In genomic region chr7:110985581-110986265, GRCm38 (mm10) we compare ENCODE assay signal across 15 mouse cellular contexts. TPM values are rescaled to one million over a fixed set of nuclear protein-coding genes. Genes with fewer than 3 reads are reported as not detected.
DNase-seq lines count a peak whose midpoint lies in the region; ATAC-seq and TF ChIP-seq lines count a peak whose summit lies in the region.
"Had no signal": no experiment of that assay in that cellular context is flagged by ENCODE, and none has a peak within 500 bp of the region (broad histone marks: within the 10 kb centered on the region; RNA-seq: fewer than 3 reads in every experiment).

No protein-coding gene starts in this region.

- H3K4me3 ChIP-seq in lung, embryonic 14.5 days (ENCODE audit: low read depth, low read length), result no peak overlapping the region
- H3K4me3 ChIP-seq in lung, adult 2 months (replicated peaks; ENCODE audit: extremely low read depth, low read depth, low read length), result no peak overlapping the region
- H3K4me3 ChIP-seq in limb, embryonic 10.5 days, result no peak overlapping the region
- H3K4me3 ChIP-seq: erythroblast, embryonic 14.5 days; limb, embryonic 13.5 days; lung, embryonic 15.5 days; midbrain, embryonic 15.5 days; neural tube, embryonic 15.5 days had no signal

- H3K36me3 ChIP-seq in lung, embryonic 14.5 days (ENCODE audit: insufficient read depth), result no peaks in the 10 kb centered on the region
- no peaks in the 10 kb centered on the region for H3K36me3 ChIP-seq in limb, embryonic 10.5 days
- H3K36me3 ChIP-seq: limb, embryonic 13.5 days; lung, embryonic 15.5 days; midbrain, embryonic 15.5 days; neural tube, embryonic 15.5 days had no signal

- H3K9me3 ChIP-seq in lung, embryonic 14.5 days (ENCODE audit: low read depth, low read length), result no peaks in the 10 kb centered on the region
- H3K9me3 ChIP-seq in limb, embryonic 10.5 days (replicated peaks), result no peaks in the 10 kb centered on the region
- H3K9me3 ChIP-seq: limb, embryonic 13.5 days; lung, embryonic 15.5 days; midbrain, embryonic 15.5 days; neural tube, embryonic 15.5 days had no signal

- H3K4me2 ChIP-seq in lung, embryonic 14.5 days, result no peak overlapping the region
- H3K4me2 ChIP-seq: limb, embryonic 13.5 days; lung, embryonic 15.5 days; midbrain, embryonic 15.5 days; neural tube, embryonic 15.5 days had no signal

- DNase-seq in adrenal gland, adult (ENCODE audit: inconsistent age in 2 of 2, low spot score in 1 of 2), result peak; percentile 31 to 72
- no peak for DNase-seq in adrenal gland, postnatal 4 days (ENCODE audit: low spot score in 2 of 2)
- DNase-seq in lung, embryonic 14.5 days, result peak; percentile 75
- DNase-seq in lung, adult 2 months, result no peak
- DNase-seq in heart, postnatal 4 days, result peak; percentile 45
- DNase-seq in lung, postnatal 14 days, result peak; percentile 38
- DNase-seq in spleen, postnatal 36 days (ENCODE audit: low spot score in 2 of 2), result no peak
- DNase-seq in limb, embryonic 10.5 days (ENCODE audit: low spot score), result no peak
- DNase-seq: right cerebral cortex, postnatal 25 days had no signal

- H3K4me1 ChIP-seq in lung, embryonic 14.5 days (ENCODE audit: insufficient read depth), result peaks cover 24% of the 10 kb centered on the region
- peaks cover 11% of the 10 kb centered on the region for H3K4me1 ChIP-seq in lung, adult 2 months (ENCODE audit: control insufficient read depth, insufficient read depth, low read length)
- H3K4me1 ChIP-seq in limb, embryonic 10.5 days, result peaks cover 27% of the 10 kb centered on the region
- H3K4me1 ChIP-seq: midbrain, embryonic 15.5 days had no signal

- no peak for TF ChIP-seq POLR2A in lung, adult 2 months (IDR thresholded peaks at IDR 0.05; ENCODE audit: borderline replicate concordance, extremely low read depth, low read depth, low read length)

- ATAC-seq in lung, embryonic 14.5 days (ENCODE audit: insufficient read depth), result no peak
- ATAC-seq: hindbrain, postnatal 0 days; midbrain, embryonic 15.5 days had no signal

- H3K9ac ChIP-seq in lung, embryonic 14.5 days, result no peak overlapping the region
- H3K9ac ChIP-seq: limb, embryonic 13.5 days; lung, embryonic 15.5 days; midbrain, embryonic 15.5 days; neural tube, embryonic 15.5 days had no signal

- peak overlapping the region; percentile 18; the same call in 1 of the 2 replicates for H3K27ac ChIP-seq in lung, embryonic 14.5 days (ENCODE audit: low read depth)
- no peak overlapping the region for H3K27ac ChIP-seq in limb, embryonic 10.5 days
- H3K27ac ChIP-seq: hindbrain, postnatal 0 days; limb, embryonic 13.5 days; lung, embryonic 15.5 days; midbrain, embryonic 15.5 days; neural tube, embryonic 15.5 days had no signal

- WGBS in lung, embryonic 14.5 days, result 66% methylated on average over 7 of the region's 7 CpGs
- 72% methylated on average over 7 of the region's 7 CpGs for WGBS in lung, adult 2 months
- WGBS in limb, embryonic 10.5 days, result 84% methylated on average over 7 of the region's 7 CpGs

- no peak for TF ChIP-seq CTCF in lung, embryonic 14.5 days (IDR thresholded peaks at IDR 0.05; ENCODE audit: low read depth)
- no peak for TF ChIP-seq CTCF in lung, adult 2 months (IDR thresholded peaks at IDR 0.05; ENCODE audit: insufficient read depth, low read length)

- no peaks in the 10 kb centered on the region for H3K27me3 ChIP-seq in lung, embryonic 14.5 days (ENCODE audit: insufficient read depth, low read length)
- H3K27me3 ChIP-seq in limb, embryonic 10.5 days (ENCODE audit: low read depth, poor library complexity, severe bottlenecking), result no peaks in the 10 kb centered on the region
- H3K27me3 ChIP-seq: limb, embryonic 13.5 days; lung, embryonic 15.5 days; midbrain, embryonic 15.5 days; neural tube, embryonic 15.5 days had no signal

RNA-seq across cellular contexts. Expression of gene Mrvi1, which starts 3.5 kb away (rescaled TPM):
- 10 to 100 TPM; 15.4 to 17.6 TPM for total RNA-seq in adrenal gland, postnatal 4 days (2021)
- polyA plus RNA-seq in lung, embryonic 14.5 days (2014; fragmentation: Nextera tagmentation; extraction: Ambion mirVana), result 15.2 and 15.8 TPM in 2 replicates
- 7.0 and 10.8 TPM in 2 replicates for polyA plus RNA-seq in lung, adult 2 months (2012; rRNA removed)
- 10 to 100 TPM; 10.4 to 13.2 TPM for total RNA-seq in heart, postnatal 4 days (2021)
- polyA plus RNA-seq in limb, embryonic 10.5 days (2016; fragmentation: Nextera tagmentation; extraction: Ambion mirVana), result 0.49 and 1.3 TPM in 2 replicates

RNA-seq across cellular contexts. Expression of gene Ctr9, which starts 43.0 kb away (rescaled TPM):
- total RNA-seq in adrenal gland, postnatal 4 days (2021), result 10 to 100 TPM; 60.1 to 63.2 TPM
- polyA plus RNA-seq in lung, embryonic 14.5 days (2014; fragmentation: Nextera tagmentation; extraction: Ambion mirVana), result 65.2 and 68.8 TPM in 2 replicates
- 6.9 and 9.1 TPM in 2 replicates for polyA plus RNA-seq in lung, adult 2 months (2012; rRNA removed)
- 10 to 100 TPM; 29.1 to 32.2 TPM for total RNA-seq in heart, postnatal 4 days (2021)
- 64.1 and 80.1 TPM in 2 replicates for polyA plus RNA-seq in limb, embryonic 10.5 days (2016; fragmentation: Nextera tagmentation; extraction: Ambion mirVana)

Comparison
In these comparisons a context has a peak if more than half of its experiments do, and no peak if none do; other contexts are left out.
1. DNase-seq: peak in adrenal gland, adult (2 of 2), lung, embryonic 14.5 days (single experiment), heart, postnatal 4 days (single experiment) and lung, postnatal 14 days (single experiment); none in adrenal gland, postnatal 4 days (0 of 2), lung, adult 2 months (single experiment), spleen, postnatal 36 days (0 of 2) and limb, embryonic 10.5 days (single experiment).